Mouse (Mus musculus): ENCODE results near the gene Mpnd.

GRCm38 (mm10) chr17:56015293-56015692 is 9.8 kb downstream of the Mpnd start:
- TF ChIP-seq CTCF (IDR thresholded peaks at IDR 0.05; ENCODE audit: extremely low read depth, insufficient read length, insufficient replicate concordance, low read depth, low read length): no peak
- TF ChIP-seq POLR2A (IDR thresholded peaks at IDR 0.05; ENCODE audit: low read depth, low read length): no peak
